Mouse (Mus musculus) embryo, embryonic 11.5 days (tissue): ENCODE measurements at regions not wholly inside any gene's neighbourhood (a gene's known extent, or its start where the extent isn't known, plus 50 kb on each side); places are given as distances from the start of the nearest gene placed in this dataset.

ENCODE experiments used
- DNase-seq: peaks from one replicate; pipeline ENCODE4 v3.0.0-alpha.2; 2012; ENCODE audit warnings: low read depth, low spot score

- DNase-seq = peak; percentile 7
These were observed 874.1 kb upstream of the Gje1 start for GRCm38 (mm10) chr10:15592161-15592560.

- DNase-seq = no peak
These were observed 868.1 kb upstream of the Gje1 start for GRCm38 (mm10) chr10:15586081-15586480.

GRCm38 (mm10) chr10:15564119-15564518 is 846.1 kb upstream of the Gje1 start:
- DNase-seq = no peak

- DNase-seq = no peak
These were observed 835.5 kb upstream of the Gje1 start for GRCm38 (mm10) chr10:15553407-15554064.

DNA sequence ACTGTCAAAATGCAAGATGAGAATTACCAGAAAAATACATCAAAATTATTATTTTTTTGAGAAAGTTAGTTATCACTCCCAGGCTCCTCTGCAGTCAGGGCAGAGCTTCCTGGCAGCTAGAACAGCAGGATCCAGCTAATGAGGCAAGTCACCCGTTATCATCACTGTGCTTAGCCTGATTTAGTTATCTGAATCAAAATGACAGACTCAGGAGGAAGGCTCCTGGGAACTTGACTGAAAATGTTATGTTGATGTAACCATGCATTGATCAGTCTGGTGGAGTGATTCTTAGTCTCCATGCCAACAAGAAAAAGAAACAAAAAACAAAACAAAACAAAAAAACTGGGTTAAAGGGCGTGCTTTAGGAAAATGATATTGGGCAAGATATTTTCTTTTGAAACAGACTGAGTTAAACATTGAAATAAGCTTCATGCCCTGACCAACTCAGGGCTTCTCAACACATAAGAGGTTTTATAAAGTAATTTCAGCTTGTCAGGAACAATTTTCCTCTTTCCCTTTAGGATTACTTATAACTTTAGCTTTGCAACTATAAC is 823.9 kb upstream of the Gje1 start:
- DNase-seq = no peak

DNA sequence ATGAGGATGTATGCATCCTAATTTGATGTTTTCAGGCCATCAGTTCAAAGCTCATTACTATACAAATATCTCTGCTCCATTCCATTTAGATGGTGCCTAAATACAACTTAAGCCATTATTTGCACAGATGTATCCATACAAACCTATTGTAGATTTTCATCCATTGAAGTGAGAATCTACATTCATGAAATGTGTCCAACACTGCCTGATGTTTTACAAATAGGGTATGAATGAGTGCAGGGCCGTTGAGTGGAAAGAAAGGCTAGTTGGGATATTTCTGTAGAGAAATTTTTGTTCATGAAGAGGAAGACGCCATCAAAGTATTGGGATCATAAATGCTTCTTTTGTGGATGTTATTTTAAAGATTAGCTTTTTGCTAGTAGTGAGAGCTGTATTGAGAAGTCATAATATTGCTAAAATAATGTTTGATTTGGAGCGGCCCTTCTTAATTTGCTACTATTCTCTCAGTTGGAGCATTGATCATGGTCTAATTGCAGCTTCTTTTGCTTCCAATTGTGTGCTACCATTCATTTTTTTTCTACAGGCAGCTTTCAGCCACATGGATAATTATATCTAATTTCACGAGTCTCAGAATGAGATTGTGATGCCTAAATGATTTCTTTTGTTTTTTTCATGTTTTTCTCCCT is 822.9 kb upstream of the Gje1 start:
- no peak for DNase-seq

GRCm38 (mm10) chr10:15536053-15536452 is 818.0 kb upstream of the Gje1 start:
- no peak for DNase-seq

DNA sequence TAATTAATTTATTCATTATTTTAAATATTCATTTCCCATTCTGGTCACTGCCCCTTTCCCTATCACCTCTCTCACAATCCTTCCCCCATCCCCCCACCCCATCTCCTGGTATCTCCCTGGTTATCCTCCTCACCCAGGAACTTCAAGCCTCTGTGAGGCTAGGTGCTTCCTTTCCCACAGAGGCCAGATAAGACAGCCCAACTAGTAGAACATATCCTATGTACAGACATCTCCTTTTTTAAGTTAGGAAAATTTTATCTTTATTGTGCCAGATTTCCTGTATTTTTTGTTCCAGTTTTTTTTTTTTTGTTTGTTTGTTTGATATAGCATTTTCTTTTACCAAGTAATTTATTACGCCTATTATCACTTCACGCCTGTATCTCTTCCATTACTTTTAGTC is 769.4 kb upstream of the Gje1 start:
- no peak for DNase-seq

- DNase-seq = no peak
These were observed 725.3 kb upstream of the Gje1 start for GRCm38 (mm10) chr10:15443281-15443680.

DNA sequence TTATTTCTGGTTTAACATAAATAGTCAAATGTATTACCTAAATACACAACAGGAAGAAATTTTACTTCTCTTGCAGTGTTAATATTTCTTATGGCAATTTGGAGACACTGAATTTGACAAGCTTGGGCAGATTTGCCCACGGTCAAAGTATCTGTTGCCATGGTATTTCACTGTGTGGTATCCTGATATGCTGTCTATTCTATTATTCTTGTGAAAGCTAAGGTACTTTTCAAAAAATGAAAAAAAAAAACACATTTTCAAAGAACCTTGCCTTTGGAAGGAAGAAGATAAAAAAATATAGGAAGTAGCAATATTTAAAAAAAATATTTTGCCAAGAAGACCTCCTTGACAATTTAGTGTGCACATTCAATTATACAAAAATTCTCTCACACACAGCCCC is 723.2 kb upstream of the Gje1 start:
- DNase-seq = no peak

DNA sequence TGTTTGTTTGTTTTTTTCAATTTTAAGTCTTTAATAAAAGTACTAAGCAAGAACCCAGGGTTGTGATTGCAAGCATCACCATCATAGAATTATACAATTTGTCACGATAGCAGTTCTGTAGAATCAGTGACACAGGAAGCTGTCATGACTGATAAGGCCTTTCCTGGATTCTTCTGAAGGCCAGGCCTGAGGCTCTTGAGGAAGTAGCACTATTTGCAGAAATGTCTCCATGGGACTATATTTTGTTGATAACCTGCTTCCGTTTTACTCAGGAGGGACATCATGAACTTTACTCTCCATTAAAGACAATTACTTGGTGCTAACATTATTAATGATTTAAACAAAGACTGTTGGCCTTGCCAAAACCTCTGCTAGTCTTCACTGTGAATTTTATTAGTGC is 708.7 kb upstream of the Gje1 start:
- DNase-seq = no peak

DNA sequence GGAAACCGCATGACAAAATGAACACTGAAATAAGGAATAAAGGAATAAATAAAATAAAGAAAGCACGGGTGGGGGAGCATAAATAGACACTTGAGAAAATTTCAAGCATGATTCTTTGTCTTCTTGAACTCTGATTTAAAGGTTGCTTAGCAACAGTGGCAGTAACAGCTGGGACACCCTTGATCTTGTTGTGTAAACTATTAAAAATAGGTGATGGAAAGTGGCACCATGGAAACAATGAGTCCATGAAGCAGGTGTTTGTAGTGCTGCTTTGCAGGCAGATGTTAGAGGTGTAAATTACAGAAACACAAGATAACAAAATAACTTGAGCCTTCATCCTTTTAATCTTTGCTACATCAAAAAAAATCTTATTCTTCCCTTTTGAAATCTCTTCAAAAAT is 688.2 kb upstream of the Gje1 start:
- DNase-seq = no peak

GRCm38 (mm10) chr10:15405706-15406105 is 687.7 kb upstream of the Gje1 start:
- no peak for DNase-seq

DNA sequence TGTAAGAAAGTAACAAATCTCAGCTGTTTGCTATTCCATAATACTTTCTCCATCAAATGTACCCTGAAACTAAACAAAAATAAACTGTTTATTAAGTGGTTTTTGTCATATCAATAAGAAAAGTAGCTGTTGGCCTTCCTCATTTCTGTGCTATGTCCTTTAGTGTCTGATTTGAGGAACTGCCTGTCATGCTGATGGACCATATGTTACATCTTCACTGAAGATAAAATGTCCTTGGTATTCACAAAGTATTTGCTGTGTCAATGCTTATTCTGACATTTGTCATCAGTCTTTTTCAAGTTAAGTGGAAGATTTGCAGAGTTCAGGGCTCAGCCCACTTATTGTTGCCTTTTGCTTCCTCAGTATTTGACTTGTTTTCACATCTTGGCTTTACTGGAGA is 682.0 kb upstream of the Gje1 start:
- no peak for DNase-seq

DNA sequence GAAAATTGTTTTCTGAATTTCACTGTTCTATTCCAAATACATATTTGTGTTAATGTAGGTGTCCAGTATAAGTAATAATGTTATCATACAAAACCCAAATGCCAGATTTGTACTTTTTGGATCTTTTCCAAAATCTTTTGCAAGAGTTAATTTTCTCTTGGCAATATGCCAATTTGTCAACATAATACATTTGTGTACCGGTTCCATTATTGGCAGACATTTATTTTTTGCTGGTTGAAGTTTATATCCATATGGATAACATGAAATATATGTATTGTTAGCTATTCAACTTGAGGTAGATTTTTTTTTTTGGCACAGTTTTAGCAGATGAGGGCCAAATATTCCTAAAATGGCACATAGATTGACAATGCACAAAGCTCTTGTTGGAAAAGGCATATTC is 679.1 kb upstream of the Gje1 start:
- DNase-seq = no peak

- no peak for DNase-seq
These were observed 677.3 kb upstream of the Gje1 start for GRCm38 (mm10) chr10:15395295-15395694.

GRCm38 (mm10) chr10:15392027-15392816 is 674.2 kb upstream of the Gje1 start:
- no peak for DNase-seq

DNA sequence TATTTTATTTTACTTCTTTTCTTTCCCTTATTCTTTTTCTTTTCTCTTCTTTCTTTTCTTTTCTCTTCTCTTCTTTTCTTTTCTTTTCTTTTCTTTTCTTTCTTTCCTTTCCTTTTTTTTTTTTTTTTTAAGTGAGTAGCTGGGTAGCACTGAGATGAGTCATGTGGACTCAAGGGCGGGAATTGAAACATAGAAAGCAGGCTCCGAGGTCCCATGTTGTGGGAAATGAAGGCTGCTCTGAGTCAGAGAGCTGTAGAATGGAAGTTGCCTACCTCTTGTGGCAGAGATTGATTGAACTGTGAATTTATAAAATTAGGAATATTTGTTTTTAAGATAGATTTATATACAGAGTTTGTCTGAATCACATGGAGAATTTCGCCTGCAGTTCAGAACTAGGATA is 655.6 kb upstream of the Gje1 start:
- no peak for DNase-seq
